Mouse (Mus musculus): ENCODE results near the gene Fbxo7. TPM values are rescaled to one million over a fixed set of nuclear protein-coding genes. Genes with fewer than 3 reads are reported as not detected.
A peak's percentile ranks its signal among the peaks of the same experiment; 100 is the strongest.

Gene Fbxo7
- total RNA-seq, 1 experiment from 2014 or later: 32.5 TPM

- DNase-seq: no peak
Measured at GRCm38 (mm10) chr10:86043651-86044050, 21.9 kb downstream of the Fbxo7 start.

- DNase-seq: no peak
Measured at GRCm38 (mm10) chr10:86044066-86044465, 22.3 kb downstream of the Fbxo7 start.

GRCm38 (mm10) chr10:86046371-86046770 is 24.6 kb downstream of the Fbxo7 start:
- no peak for DNase-seq

- DNase-seq: no peak
Measured at GRCm38 (mm10) chr10:86047786-86048185, 26.0 kb downstream of the Fbxo7 start.

GRCm38 (mm10) chr10:86050522-86050921 is 28.8 kb downstream of the Fbxo7 start:
- DNase-seq: no peak

GRCm38 (mm10) chr10:86052818-86053522 is 31.2 kb downstream of the Fbxo7 start:
- no peak for DNase-seq

GRCm38 (mm10) chr10:86056297-86056903 is 34.6 kb downstream of the Fbxo7 start:
- DNase-seq: no peak

- DNase-seq: no peak
Measured at GRCm38 (mm10) chr10:86057286-86057685, 35.5 kb downstream of the Fbxo7 start.

GRCm38 (mm10) chr10:86057712-86058111 is 35.9 kb downstream of the Fbxo7 start:
- DNase-seq: no peak

GRCm38 (mm10) chr10:86060267-86060666 is 38.5 kb downstream of the Fbxo7 start:
- no peak for DNase-seq

GRCm38 (mm10) chr10:86062261-86063017 is 40.7 kb downstream of the Fbxo7 start:
- DNase-seq: no peak

GRCm38 (mm10) chr10:86063018-86063384 is 41.2 kb downstream of the Fbxo7 start:
- DNase-seq: no peak

- DNase-seq: peak; percentile 58
Measured at GRCm38 (mm10) chr10:86064937-86065336, 43.2 kb downstream of the Fbxo7 start.

GRCm38 (mm10) chr10:86065661-86066060 is 43.9 kb downstream of the Fbxo7 start:
- DNase-seq: no peak

- no peak for DNase-seq
Measured at GRCm38 (mm10) chr10:86066651-86067050, 44.9 kb downstream of the Fbxo7 start.

GRCm38 (mm10) chr10:86067911-86068310 is 46.1 kb downstream of the Fbxo7 start:
- no peak for DNase-seq

- no peak for DNase-seq
Measured at GRCm38 (mm10) chr10:86069341-86069740, 47.6 kb downstream of the Fbxo7 start.

GRCm38 (mm10) chr10:86070751-86071150 is 49.0 kb downstream of the Fbxo7 start:
- no peak for DNase-seq

GRCm38 (mm10) chr10:86074134-86074533 is 52.4 kb downstream of the Fbxo7 start:
- DNase-seq: no peak

- DNase-seq: no peak
Measured at GRCm38 (mm10) chr10:86074971-86075711, 53.4 kb downstream of the Fbxo7 start.

- no peak for DNase-seq
Measured at GRCm38 (mm10) chr10:86077272-86077671, 55.5 kb downstream of the Fbxo7 start.

GRCm38 (mm10) chr10:86078761-86079160 is 57.0 kb downstream of the Fbxo7 start:
- no peak for DNase-seq

GRCm38 (mm10) chr10:86079921-86080320 is 58.1 kb downstream of the Fbxo7 start:
- no peak for DNase-seq

Measured in adrenal gland, postnatal 25 days (tissue).